Mouse (Mus musculus): ENCODE data around the gene Slc41a3. TPM values are rescaled to one million over a fixed set of nuclear protein-coding genes. Genes with fewer than 3 reads are reported as not detected.

Gene Slc41a3
- polyA plus RNA-seq, 1 experiment = not detected

GRCm38 (mm10) chr6:90588113-90588512 lies 16.4 kb upstream of the Slc41a3 start:
- Histone ChIP-seq H3K27ac (ENCODE audit: insufficient read depth, low read depth, low read length) (no peak overlapping the region), H3K4me1 (ENCODE audit: control insufficient read depth, insufficient read depth, low read length) (no peaks in the 10 kb centered on the region), H3K4me3 (ENCODE audit: insufficient read depth, low read depth, low read length) (no peak overlapping the region)
- TF ChIP-seq CTCF (IDR thresholded peaks at IDR 0.05; ENCODE audit: insufficient read depth, low read depth, low read length) (no peak), POLR2A (IDR thresholded peaks at IDR 0.05; ENCODE audit: insufficient read depth, low read depth, low read length) (no peak)
- 79% methylated on average over 5 of the region's 5 CpGs for WGBS

GRCm38 (mm10) chr6:90590707-90591106 lies 13.8 kb upstream of the Slc41a3 start:
- 88% methylated on average over 1 of the region's 1 CpGs for WGBS
- no peaks in the 10 kb centered on the region for H3K4me1 ChIP-seq (ENCODE audit: control insufficient read depth, insufficient read depth, low read length)
- H3K27ac ChIP-seq (ENCODE audit: insufficient read depth, low read depth, low read length) = no peak overlapping the region
- TF ChIP-seq POLR2A (IDR thresholded peaks at IDR 0.05; ENCODE audit: insufficient read depth, low read depth, low read length) (no peak), CTCF (IDR thresholded peaks at IDR 0.05; ENCODE audit: insufficient read depth, low read depth, low read length) (no peak)
- H3K4me3 ChIP-seq (ENCODE audit: insufficient read depth, low read depth, low read length) = no peak overlapping the region

- 92% methylated on average over 1 of the region's 1 CpGs for WGBS
- Histone ChIP-seq H3K27ac (ENCODE audit: insufficient read depth, low read depth, low read length) (no peak overlapping the region), H3K4me1 (ENCODE audit: control insufficient read depth, insufficient read depth, low read length) (no peaks in the 10 kb centered on the region), H3K4me3 (ENCODE audit: insufficient read depth, low read depth, low read length) (no peak overlapping the region)
- TF ChIP-seq POLR2A (IDR thresholded peaks at IDR 0.05; ENCODE audit: insufficient read depth, low read depth, low read length) (no peak), CTCF (IDR thresholded peaks at IDR 0.05; ENCODE audit: insufficient read depth, low read depth, low read length) (no peak)
Observed at GRCm38 (mm10) chr6:90594972-90595371, 9.6 kb upstream of the Slc41a3 start.

GRCm38 (mm10) chr6:90597060-90597459 lies 7.5 kb upstream of the Slc41a3 start:
- WGBS = 98% methylated on average over 4 of the region's 4 CpGs
- H3K27ac ChIP-seq (ENCODE audit: insufficient read depth, low read depth, low read length) = no peak overlapping the region
- H3K4me3 ChIP-seq (ENCODE audit: insufficient read depth, low read depth, low read length) = no peak overlapping the region
- TF ChIP-seq POLR2A (IDR thresholded peaks at IDR 0.05; ENCODE audit: insufficient read depth, low read depth, low read length) (no peak), CTCF (IDR thresholded peaks at IDR 0.05; ENCODE audit: insufficient read depth, low read depth, low read length) (no peak)
- no peaks in the 10 kb centered on the region for H3K4me1 ChIP-seq (ENCODE audit: control insufficient read depth, insufficient read depth, low read length)

GRCm38 (mm10) chr6:90597592-90597991 lies 6.9 kb upstream of the Slc41a3 start:
- no peak for TF ChIP-seq POLR2A (IDR thresholded peaks at IDR 0.05; ENCODE audit: insufficient read depth, low read depth, low read length)
- TF ChIP-seq CTCF (IDR thresholded peaks at IDR 0.05; ENCODE audit: insufficient read depth, low read depth, low read length) = no peak
- H3K27ac ChIP-seq (ENCODE audit: insufficient read depth, low read depth, low read length) = no peak overlapping the region
- H3K4me1 ChIP-seq (ENCODE audit: control insufficient read depth, insufficient read depth, low read length) = no peaks in the 10 kb centered on the region
- whole genome bisulfite sequencing = 53% methylated on average over 2 of the region's 2 CpGs
- H3K4me3 ChIP-seq (ENCODE audit: insufficient read depth, low read depth, low read length) = no peak overlapping the region

- TF ChIP-seq CTCF (IDR thresholded peaks at IDR 0.05; ENCODE audit: insufficient read depth, low read depth, low read length) (no peak), POLR2A (IDR thresholded peaks at IDR 0.05; ENCODE audit: insufficient read depth, low read depth, low read length) (no peak)
- Histone ChIP-seq H3K4me3 (ENCODE audit: insufficient read depth, low read depth, low read length) (no peak overlapping the region), H3K27ac (ENCODE audit: insufficient read depth, low read depth, low read length) (no peak overlapping the region), H3K4me1 (ENCODE audit: control insufficient read depth, insufficient read depth, low read length) (no peaks in the 10 kb centered on the region)
- 81% methylated on average over 6 of the region's 6 CpGs for WGBS
Observed at GRCm38 (mm10) chr6:90598197-90598596, 6.3 kb upstream of the Slc41a3 start.

GRCm38 (mm10) chr6:90600351-90600750 lies 4.2 kb upstream of the Slc41a3 start:
- TF ChIP-seq CTCF (IDR thresholded peaks at IDR 0.05; ENCODE audit: insufficient read depth, low read depth, low read length) (no peak), POLR2A (IDR thresholded peaks at IDR 0.05; ENCODE audit: insufficient read depth, low read depth, low read length) (no peak)
- Histone ChIP-seq H3K4me3 (ENCODE audit: insufficient read depth, low read depth, low read length) (no peak overlapping the region), H3K27ac (ENCODE audit: insufficient read depth, low read depth, low read length) (no peak overlapping the region), H3K4me1 (ENCODE audit: control insufficient read depth, insufficient read depth, low read length) (peaks cover 7% of the 10 kb centered on the region; the same call in 1 of the 2 replicates)
- 82% methylated on average over 4 of the region's 4 CpGs for WGBS

GRCm38 (mm10) chr6:90601736-90602135 lies 2.8 kb upstream of the Slc41a3 start:
- 79% methylated on average over 7 of the region's 7 CpGs for WGBS
- peaks cover 9% of the 10 kb centered on the region; the same call in 1 of the 2 replicates for H3K4me1 ChIP-seq (ENCODE audit: control insufficient read depth, insufficient read depth, low read length)
- H3K4me3 ChIP-seq (ENCODE audit: insufficient read depth, low read depth, low read length) = no peak overlapping the region
- TF ChIP-seq POLR2A (IDR thresholded peaks at IDR 0.05; ENCODE audit: insufficient read depth, low read depth, low read length) (no peak), CTCF (IDR thresholded peaks at IDR 0.05; ENCODE audit: insufficient read depth, low read depth, low read length) (no peak)
- no peak overlapping the region for H3K27ac ChIP-seq (ENCODE audit: insufficient read depth, low read depth, low read length)

- no peak overlapping the region for H3K27ac ChIP-seq (ENCODE audit: insufficient read depth, low read depth, low read length)
- 96% methylated on average over 3 of the region's 3 CpGs for WGBS
- TF ChIP-seq CTCF (IDR thresholded peaks at IDR 0.05; ENCODE audit: insufficient read depth, low read depth, low read length) (no peak), POLR2A (IDR thresholded peaks at IDR 0.05; ENCODE audit: insufficient read depth, low read depth, low read length) (no peak)
- H3K4me1 ChIP-seq (ENCODE audit: control insufficient read depth, insufficient read depth, low read length) = peaks cover 9% of the 10 kb centered on the region; the same call in 1 of the 2 replicates
- H3K4me3 ChIP-seq (ENCODE audit: insufficient read depth, low read depth, low read length) = no peak overlapping the region
Observed at GRCm38 (mm10) chr6:90602304-90602703, 2.2 kb upstream of the Slc41a3 start.

GRCm38 (mm10) chr6:90603126-90603525 lies 1.4 kb upstream of the Slc41a3 start:
- no peak overlapping the region for H3K4me3 ChIP-seq (ENCODE audit: insufficient read depth, low read depth, low read length)
- H3K4me1 ChIP-seq (ENCODE audit: control insufficient read depth, insufficient read depth, low read length) = peaks cover 9% of the 10 kb centered on the region; the same call in 1 of the 2 replicates
- H3K27ac ChIP-seq (ENCODE audit: insufficient read depth, low read depth, low read length) = no peak overlapping the region
- WGBS = 70% methylated on average over 7 of the region's 7 CpGs
- no peak for TF ChIP-seq POLR2A (IDR thresholded peaks at IDR 0.05; ENCODE audit: insufficient read depth, low read depth, low read length)
- TF ChIP-seq CTCF (IDR thresholded peaks at IDR 0.05; ENCODE audit: insufficient read depth, low read depth, low read length) = no peak

Measured in olfactory bulb, adult 2 months (tissue).